Mouse (Mus musculus) intestine, embryonic 15.5 days (tissue): ENCODE data around the gene Cep55. TPM values are rescaled to one million over a fixed set of nuclear protein-coding genes. Genes with fewer than 3 reads are reported as not detected.

Source experiments
- ATAC-seq: fragments of 200-750 bp; cut with Nextera tagmentation; 2 replicates; pipeline ENCODE4 v1.8.0; 2017; ENCODE audit warnings: moderate TSS enrichment, moderate library complexity
- H3K27ac ChIP-seq: fragments of 300-500 bp; sonication (generic); 2 replicates; pipeline ENCODE4 v1.5.1; 2015; ENCODE audit warnings: mild to moderate bottlenecking, inconsistent platforms
- H3K27me3 ChIP-seq: fragments of 300-500 bp; sonication (generic); replicated peaks from 2 replicates; pipeline ENCODE4 v1.6.1; 2015; ENCODE audit warnings: inconsistent platforms
- H3K36me3 ChIP-seq: fragments of 300-500 bp; sonication (generic); 2 replicates; pipeline ENCODE4 v1.6.1; 2015; ENCODE audit warnings: inconsistent platforms
- H3K4me1 ChIP-seq: fragments of 300-500 bp; sonication (generic); replicated peaks from 2 replicates; pipeline ENCODE4 v1.6.1; 2015; ENCODE audit warnings: inconsistent platforms
- H3K4me2 ChIP-seq: fragments of 300-500 bp; sonication (generic); replicated peaks from 2 replicates; pipeline ENCODE4 v1.6.1; 2015; ENCODE audit warnings: mild to moderate bottlenecking, inconsistent platforms
- H3K4me3 ChIP-seq: fragments of 300-500 bp; sonication (generic); replicated peaks from 2 replicates; pipeline ENCODE4 v1.5.1; 2015; ENCODE audit warnings: inconsistent platforms
- H3K9ac ChIP-seq: fragments of 300-500 bp; sonication (generic); 2 replicates; pipeline ENCODE4 v1.6.1; 2015; ENCODE audit warnings: inconsistent platforms
- H3K9me3 ChIP-seq: fragments of 300-500 bp; sonication (generic); 2 replicates; pipeline ENCODE4 v1.6.1; 2016; ENCODE audit warnings: inconsistent platforms
- WGBS: fragments of 180-500 bp; shearing (Covaris S2); methylation state at CpG from one replicate; pipeline ENCODE4 v1.1.7; 2015; 5-methylcytosine and 5-hydroxymethylcytosine counted together
- polyA plus RNA-seq: library from polyadenylated mRNA; unstranded; fragments of >200 nt; fragmentation: Nextera tagmentation; extraction: Ambion mirVana; gene quantifications from 2 replicates; pipeline ENCODE4 v1.2.1, GENCODE M21; 2015

Cep55 gene
- polyA plus RNA-seq, 1 experiment from 2014 or later, result 28.9 TPM

GRCm38 (mm10) chr19:38082931-38083525, 28.2 kb downstream of the Cep55 start:
- Histone ChIP-seq H3K4me1 (peaks cover 8% of the 10 kb centered on the region), H3K4me2 (0 out of 2 replicates have a peak overlapping the region, but pooled peaks have one; percentile 3), H3K36me3 (no peaks in the 10 kb centered on the region), H3K27me3 (no peaks in the 10 kb centered on the region), H3K27ac (0 out of 2 replicates have a peak overlapping the region, but pooled peaks have one; percentile 54), H3K4me3 (no peak overlapping the region), H3K9me3 (no peaks in the 10 kb centered on the region), H3K9ac (no peak overlapping the region)
- WGBS, result 12% methylated on average over 5 of the region's 5 CpGs
- peak; percentile 86 for ATAC-seq

GRCm38 (mm10) chr19:38085841-38086240, 31.0 kb downstream of the Cep55 start:
- Histone ChIP-seq H3K9ac (no peak overlapping the region), H3K9me3 (no peaks in the 10 kb centered on the region), H3K4me2 (no peak overlapping the region), H3K4me1 (peaks cover 8% of the 10 kb centered on the region), H3K27ac (no peak overlapping the region), H3K4me3 (no peak overlapping the region), H3K27me3 (no peaks in the 10 kb centered on the region), H3K36me3 (no peaks in the 10 kb centered on the region)
- no peak for ATAC-seq
- 84% methylated on average over 4 of the region's 4 CpGs for WGBS

GRCm38 (mm10) chr19:38086948-38087551, 32.2 kb downstream of the Cep55 start:
- Histone ChIP-seq H3K36me3 (no peaks in the 10 kb centered on the region), H3K9ac (no peak overlapping the region), H3K27me3 (no peaks in the 10 kb centered on the region), H3K9me3 (no peaks in the 10 kb centered on the region), H3K4me3 (no peak overlapping the region), H3K4me2 (0 out of 2 replicates have a peak overlapping the region, but pooled peaks have one; percentile 5), H3K27ac (no peak overlapping the region), H3K4me1 (peaks cover 11% of the 10 kb centered on the region)
- WGBS, result 46% methylated on average over 11 of the region's 11 CpGs
- ATAC-seq, result peak; percentile 80

- ATAC-seq, result no peak
- 84% methylated on average over 8 of the region's 8 CpGs for WGBS
- H3K9ac ChIP-seq, result no peak overlapping the region
- no peaks in the 10 kb centered on the region for H3K9me3 ChIP-seq
- H3K4me2 ChIP-seq, result no peak overlapping the region
- no peak overlapping the region for H3K27ac ChIP-seq
- H3K4me3 ChIP-seq, result no peak overlapping the region
- H3K36me3 ChIP-seq, result no peaks in the 10 kb centered on the region
- no peaks in the 10 kb centered on the region for H3K27me3 ChIP-seq
- peaks cover 10% of the 10 kb centered on the region for H3K4me1 ChIP-seq
These were observed 34.5 kb downstream of the Cep55 start for GRCm38 (mm10) chr19:38089358-38089757.

GRCm38 (mm10) chr19:38091512-38091985, 36.7 kb downstream of the Cep55 start:
- H3K4me2 ChIP-seq, result no peak overlapping the region
- H3K27ac ChIP-seq, result no peak overlapping the region
- H3K9ac ChIP-seq, result no peak overlapping the region
- 40% methylated on average over 4 of the region's 4 CpGs for WGBS
- H3K36me3 ChIP-seq, result no peaks in the 10 kb centered on the region
- peaks cover 12% of the 10 kb centered on the region for H3K4me1 ChIP-seq
- H3K27me3 ChIP-seq, result peaks cover 10% of the 10 kb centered on the region; the same call in 1 of the 2 replicates
- no peaks in the 10 kb centered on the region for H3K9me3 ChIP-seq
- no peak overlapping the region for H3K4me3 ChIP-seq
- peak; percentile 79 for ATAC-seq

- no peaks in the 10 kb centered on the region for H3K9me3 ChIP-seq
- H3K27ac ChIP-seq, result no peak overlapping the region
- H3K4me3 ChIP-seq, result no peak overlapping the region
- peaks cover 7% of the 10 kb centered on the region; the same call in 1 of the 2 replicates for H3K4me1 ChIP-seq
- no peak overlapping the region for H3K9ac ChIP-seq
- 20% methylated on average over 4 of the region's 4 CpGs for WGBS
- H3K4me2 ChIP-seq, result no peak overlapping the region
- H3K27me3 ChIP-seq, result peaks cover 30% of the 10 kb centered on the region
- H3K36me3 ChIP-seq, result no peaks in the 10 kb centered on the region
- no peak for ATAC-seq
These were observed 41.4 kb downstream of the Cep55 start for GRCm38 (mm10) chr19:38096231-38096630.

GRCm38 (mm10) chr19:38096858-38097758, 42.3 kb downstream of the Cep55 start, which contains the start of gene Ffar4:
TSS of gene Ffar4 (plus strand) at chr19:38097071.
- Histone ChIP-seq H3K4me2 (peak within 1 kb of the TSS; percentile 70), H3K4me1 (0 out of 2 replicates have a peak, but pooled peaks cover 3% of the 10 kb centered on the region), H3K4me3 (peak within 1 kb of the TSS; percentile 39), H3K9ac (peak within 1 kb of the TSS; percentile 22), H3K9me3 (no peaks in the 10 kb centered on the region), H3K27me3 (peaks cover 30% of the 10 kb centered on the region), H3K36me3 (no peaks in the 10 kb centered on the region), H3K27ac (no peak within 1 kb of the TSS)
- WGBS, result under 1% methylated on average over 77 of the region's 77 CpGs
- ATAC-seq, result peak; percentile 80

GRCm38 (mm10) chr19:38107871-38108270, 53.1 kb downstream of the Cep55 start:
- H3K27me3 ChIP-seq, result no peaks in the 10 kb centered on the region
- no peak overlapping the region for H3K4me3 ChIP-seq
- H3K4me1 ChIP-seq, result 0 out of 2 replicates have a peak, but pooled peaks cover 4% of the 10 kb centered on the region
- WGBS, result 73% methylated on average over 4 of the region's 4 CpGs
- no peak overlapping the region for H3K27ac ChIP-seq
- ATAC-seq, result peak; percentile 45; the same call in 1 of the 2 replicates
- no peak overlapping the region for H3K9ac ChIP-seq
- H3K4me2 ChIP-seq, result no peak overlapping the region
- H3K9me3 ChIP-seq, result no peaks in the 10 kb centered on the region
- H3K36me3 ChIP-seq, result no peaks in the 10 kb centered on the region

- no peak for ATAC-seq
- 91% methylated on average over 15 of the region's 15 CpGs for WGBS
- no peak overlapping the region for H3K9ac ChIP-seq
- no peaks in the 10 kb centered on the region for H3K36me3 ChIP-seq
- no peak overlapping the region for H3K27ac ChIP-seq
- 0 out of 2 replicates have a peak, but pooled peaks cover 4% of the 10 kb centered on the region for H3K4me1 ChIP-seq
- no peak overlapping the region for H3K4me2 ChIP-seq
- H3K4me3 ChIP-seq, result no peak overlapping the region
- H3K27me3 ChIP-seq, result no peaks in the 10 kb centered on the region
- no peaks in the 10 kb centered on the region for H3K9me3 ChIP-seq
These were observed 54.9 kb downstream of the Cep55 start for GRCm38 (mm10) chr19:38109506-38110242.

GRCm38 (mm10) chr19:38111056-38111455, 56.2 kb downstream of the Cep55 start:
- Histone ChIP-seq H3K4me2 (no peak overlapping the region), H3K4me1 (0 out of 2 replicates have a peak, but pooled peaks cover 4% of the 10 kb centered on the region), H3K27me3 (no peaks in the 10 kb centered on the region), H3K36me3 (no peaks in the 10 kb centered on the region), H3K9ac (no peak overlapping the region), H3K9me3 (no peaks in the 10 kb centered on the region), H3K27ac (no peak overlapping the region), H3K4me3 (no peak overlapping the region)
- WGBS, result 84% methylated on average over 8 of the region's 8 CpGs
- no peak for ATAC-seq

- H3K36me3 ChIP-seq, result no peaks in the 10 kb centered on the region
- WGBS, result 37% methylated on average over 4 of the region's 4 CpGs
- peak; percentile 72 for ATAC-seq
These were observed 57.8 kb downstream of the Cep55 start for GRCm38 (mm10) chr19:38112575-38112974.

More at GRCm38 (mm10) chr19:38112575-38112974, 57.8 kb downstream of the Cep55 start:
- 0 out of 2 replicates have a peak, but pooled peaks cover 4% of the 10 kb centered on the region for H3K4me1 ChIP-seq
- no peak overlapping the region for H3K4me2 ChIP-seq
- H3K9ac ChIP-seq, result no peak overlapping the region
- H3K27me3 ChIP-seq, result no peaks in the 10 kb centered on the region
- H3K4me3 ChIP-seq, result no peak overlapping the region
- H3K9me3 ChIP-seq, result no peaks in the 10 kb centered on the region
- no peak overlapping the region for H3K27ac ChIP-seq
